Mouse (Mus musculus): ENCODE measurements around the gene Mex3a. TPM values are rescaled to one million over a fixed set of nuclear protein-coding genes. Genes with fewer than 3 reads are reported as not detected.

The Mex3a gene
- polyA plus RNA-seq, 1 experiment from 2014 or later, result 44.4 TPM

DNA sequence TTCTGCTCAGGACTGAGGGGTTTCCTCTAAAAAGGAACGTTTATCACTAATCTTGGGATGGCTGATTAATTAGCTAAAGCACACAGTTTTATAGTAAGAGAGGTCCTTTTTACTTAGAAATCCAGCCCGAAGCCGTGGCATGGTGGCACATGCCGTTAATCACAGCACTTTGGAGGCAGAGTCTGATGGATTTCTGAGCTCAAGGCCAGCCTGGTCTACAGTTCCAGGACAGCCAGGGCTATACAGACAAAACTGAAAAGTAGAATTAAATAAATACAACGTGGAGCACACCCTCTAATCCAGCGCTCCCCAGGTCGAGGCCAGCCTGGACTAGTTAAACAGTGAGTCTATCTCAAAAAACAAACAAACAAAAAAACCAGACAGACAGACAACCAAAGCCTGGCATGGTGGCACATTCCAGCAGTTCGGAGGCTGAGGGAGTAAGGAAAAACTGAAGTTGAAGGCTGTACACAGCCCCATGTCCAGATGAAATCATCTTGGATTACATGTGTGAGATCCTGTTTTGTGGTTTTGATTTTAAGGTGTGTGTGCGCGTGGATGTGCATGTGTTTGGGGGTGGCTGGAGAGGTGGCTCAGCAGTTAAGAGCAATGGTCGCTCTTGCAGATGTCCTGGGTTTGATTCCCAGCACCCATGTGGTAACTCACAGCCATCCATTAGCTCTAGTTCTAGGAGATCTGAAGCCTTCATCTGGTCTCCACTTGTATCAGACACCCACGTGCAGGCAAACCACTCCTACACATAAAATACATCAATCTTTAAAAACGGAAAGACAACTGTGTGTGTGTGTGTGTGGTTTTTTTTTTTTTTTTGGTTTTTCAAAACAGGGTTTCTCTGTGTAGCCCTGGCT lies 21.5 kb upstream of the Mex3a start:
- Histone ChIP-seq H3K9ac (ENCODE audit: low read length) (peak overlapping the region; percentile 52), H3K27ac (ENCODE audit: low read depth, low read length) (peak overlapping the region; percentile 90), H3K4me1 (replicated peaks; ENCODE audit: control insufficient read depth, insufficient read depth, low read length) (peaks cover 27% of the 10 kb centered on the region), H3K27me3 (ENCODE audit: control insufficient read depth, insufficient read depth, low read length) (no peaks in the 10 kb centered on the region), H3K36me3 (ENCODE audit: control insufficient read depth, insufficient read depth, low read length) (no peaks in the 10 kb centered on the region), H3K4me2 (ENCODE audit: low read depth, low read length, severe bottlenecking) (peak overlapping the region; percentile 53), H3K9me3 (ENCODE audit: control insufficient read depth, low read length) (no peaks in the 10 kb centered on the region), H3K4me3 (ENCODE audit: low read depth, low read length) (peak overlapping the region; percentile 28; the same call in 1 of the 2 replicates)
- ATAC-seq (replicated peaks; ENCODE audit: low FRiP score) (0 out of 2 replicates have a peak, but pooled peaks have one; percentile 6), DNase-seq (ENCODE audit: low spot score) (no peak)
- WGBS, result 56% methylated on average over 13 of the region's 13 CpGs

DNA sequence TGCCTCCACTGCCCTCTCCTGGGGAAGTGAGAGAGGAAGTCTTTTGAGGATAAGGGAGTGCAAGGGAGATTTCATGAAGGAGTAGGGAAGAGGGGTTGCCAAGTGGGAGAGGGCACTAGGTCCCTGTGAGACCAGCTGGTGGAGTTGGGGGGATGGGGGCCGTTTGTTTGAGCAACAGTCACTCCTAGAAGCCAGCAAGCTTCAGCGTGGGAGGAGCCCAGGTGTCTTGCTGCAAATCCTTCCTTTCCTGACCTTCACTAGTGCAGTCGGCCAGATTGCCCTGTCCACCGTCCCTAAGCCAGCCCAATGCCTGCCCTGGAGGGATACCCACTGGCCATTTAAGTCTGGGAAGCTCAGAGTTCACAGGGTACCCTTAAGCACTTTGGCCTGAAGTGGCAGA lies 20.6 kb upstream of the Mex3a start:
- no peak for DNase-seq (ENCODE audit: low spot score)
- no peak overlapping the region for H3K27ac ChIP-seq (ENCODE audit: low read depth, low read length)
- no peak overlapping the region for H3K4me3 ChIP-seq (ENCODE audit: low read depth, low read length)
- ATAC-seq (replicated peaks; ENCODE audit: low FRiP score), result no peak
- no peak overlapping the region for H3K9ac ChIP-seq (ENCODE audit: low read length)
- no peaks in the 10 kb centered on the region for H3K27me3 ChIP-seq (ENCODE audit: control insufficient read depth, insufficient read depth, low read length)
- H3K4me1 ChIP-seq (replicated peaks; ENCODE audit: control insufficient read depth, insufficient read depth, low read length), result peaks cover 27% of the 10 kb centered on the region
- no peak overlapping the region for H3K4me2 ChIP-seq (ENCODE audit: low read depth, low read length, severe bottlenecking)
- no peaks in the 10 kb centered on the region for H3K36me3 ChIP-seq (ENCODE audit: control insufficient read depth, insufficient read depth, low read length)
- H3K9me3 ChIP-seq (ENCODE audit: control insufficient read depth, low read length), result no peaks in the 10 kb centered on the region
- 58% methylated on average over 4 of the region's 4 CpGs for WGBS

DNA sequence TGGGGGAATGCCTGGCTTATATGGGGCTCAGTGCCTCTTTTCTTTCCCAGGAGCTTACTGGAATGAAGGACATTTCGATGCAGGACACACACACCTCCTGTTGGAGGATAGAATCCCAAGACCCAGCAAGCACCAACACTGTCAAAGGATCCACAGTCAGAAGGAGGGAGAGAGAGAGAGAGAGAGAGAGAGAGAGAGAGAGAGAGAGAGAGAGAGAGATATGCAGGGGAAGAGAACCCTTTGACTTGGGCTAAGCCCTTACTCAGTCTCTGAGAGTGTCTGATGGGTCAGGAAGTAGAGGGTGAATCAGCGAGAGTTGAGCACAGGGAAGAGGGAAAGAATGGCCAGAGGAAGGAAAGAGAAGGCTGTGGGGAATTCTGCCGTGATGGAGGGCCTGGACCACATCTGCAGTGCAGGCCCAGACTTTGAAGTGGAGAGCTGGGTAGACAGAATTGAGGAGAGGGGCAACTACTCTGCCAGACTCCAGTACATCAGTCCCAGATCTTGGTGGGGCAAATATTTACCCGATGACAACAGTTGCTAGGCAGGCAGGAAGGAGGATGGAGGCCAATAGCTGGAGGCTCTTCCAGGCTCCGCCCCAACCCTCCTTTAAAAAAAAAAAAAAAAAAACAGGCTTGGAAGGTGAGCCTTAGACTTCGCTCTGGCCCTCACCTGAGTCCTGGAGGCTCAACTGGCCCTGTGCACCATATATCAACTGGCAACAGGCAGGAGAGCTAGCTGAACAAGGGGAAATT lies 19.9 kb upstream of the Mex3a start:
- Histone ChIP-seq H3K4me1 (replicated peaks; ENCODE audit: control insufficient read depth, insufficient read depth, low read length) (peaks cover 27% of the 10 kb centered on the region), H3K27ac (ENCODE audit: low read depth, low read length) (no peak overlapping the region), H3K9ac (ENCODE audit: low read length) (peak overlapping the region; percentile 23; the same call in 1 of the 2 replicates), H3K36me3 (ENCODE audit: control insufficient read depth, insufficient read depth, low read length) (no peaks in the 10 kb centered on the region), H3K4me2 (ENCODE audit: low read depth, low read length, severe bottlenecking) (no peak overlapping the region), H3K4me3 (ENCODE audit: low read depth, low read length) (no peak overlapping the region), H3K27me3 (ENCODE audit: control insufficient read depth, insufficient read depth, low read length) (no peaks in the 10 kb centered on the region), H3K9me3 (ENCODE audit: control insufficient read depth, low read length) (no peaks in the 10 kb centered on the region)
- WGBS, result 43% methylated on average over 6 of the region's 6 CpGs
- DNase-seq (ENCODE audit: low spot score) (no peak), ATAC-seq (replicated peaks; ENCODE audit: low FRiP score) (no peak)

DNA sequence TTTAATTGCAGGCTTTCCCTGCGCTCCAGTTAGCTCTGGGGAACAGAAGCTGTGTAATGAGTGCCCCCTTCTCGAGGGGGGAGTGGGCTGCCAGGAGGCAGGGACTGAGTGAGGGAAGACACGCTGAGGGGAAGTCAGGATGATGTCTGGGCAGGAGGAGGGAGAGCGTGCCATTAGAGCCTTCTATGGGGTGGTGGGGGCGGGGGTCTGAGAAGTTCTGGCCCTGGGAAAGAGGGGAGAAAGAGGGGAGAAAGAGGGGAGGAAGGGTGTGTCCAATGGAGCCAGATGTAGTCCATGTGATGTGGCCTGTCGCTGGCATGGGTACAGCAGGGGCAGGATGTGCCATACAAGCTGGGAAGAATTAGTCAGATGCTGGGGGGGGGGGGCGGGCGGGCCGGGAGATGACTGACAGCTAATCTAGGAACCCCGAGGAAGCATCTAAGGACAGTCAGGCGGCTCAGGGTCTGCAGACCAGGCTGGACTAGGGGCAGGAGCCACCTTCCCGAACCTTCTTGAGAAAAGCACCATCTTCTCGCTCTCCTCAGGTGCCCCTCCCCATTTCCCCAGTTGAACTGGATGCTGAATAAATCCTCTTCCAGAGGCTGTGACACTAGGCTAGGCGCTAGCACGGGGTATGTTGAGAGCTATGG lies 19.2 kb upstream of the Mex3a start:
- no peaks in the 10 kb centered on the region for H3K36me3 ChIP-seq (ENCODE audit: control insufficient read depth, insufficient read depth, low read length)
- H3K9me3 ChIP-seq (ENCODE audit: control insufficient read depth, low read length), result no peaks in the 10 kb centered on the region
- WGBS, result 50% methylated on average over 12 of the region's 15 CpGs
- H3K4me3 ChIP-seq (ENCODE audit: low read depth, low read length), result no peak overlapping the region
- no peak for ATAC-seq (replicated peaks; ENCODE audit: low FRiP score)
- H3K27me3 ChIP-seq (ENCODE audit: control insufficient read depth, insufficient read depth, low read length), result no peaks in the 10 kb centered on the region
- peak overlapping the region; percentile 23; the same call in 1 of the 2 replicates for H3K9ac ChIP-seq (ENCODE audit: low read length)
- H3K4me2 ChIP-seq (ENCODE audit: low read depth, low read length, severe bottlenecking), result no peak overlapping the region
- no peak for DNase-seq (ENCODE audit: low spot score)
- no peak overlapping the region for H3K27ac ChIP-seq (ENCODE audit: low read depth, low read length)
- H3K4me1 ChIP-seq (replicated peaks; ENCODE audit: control insufficient read depth, insufficient read depth, low read length), result peaks cover 27% of the 10 kb centered on the region

DNA sequence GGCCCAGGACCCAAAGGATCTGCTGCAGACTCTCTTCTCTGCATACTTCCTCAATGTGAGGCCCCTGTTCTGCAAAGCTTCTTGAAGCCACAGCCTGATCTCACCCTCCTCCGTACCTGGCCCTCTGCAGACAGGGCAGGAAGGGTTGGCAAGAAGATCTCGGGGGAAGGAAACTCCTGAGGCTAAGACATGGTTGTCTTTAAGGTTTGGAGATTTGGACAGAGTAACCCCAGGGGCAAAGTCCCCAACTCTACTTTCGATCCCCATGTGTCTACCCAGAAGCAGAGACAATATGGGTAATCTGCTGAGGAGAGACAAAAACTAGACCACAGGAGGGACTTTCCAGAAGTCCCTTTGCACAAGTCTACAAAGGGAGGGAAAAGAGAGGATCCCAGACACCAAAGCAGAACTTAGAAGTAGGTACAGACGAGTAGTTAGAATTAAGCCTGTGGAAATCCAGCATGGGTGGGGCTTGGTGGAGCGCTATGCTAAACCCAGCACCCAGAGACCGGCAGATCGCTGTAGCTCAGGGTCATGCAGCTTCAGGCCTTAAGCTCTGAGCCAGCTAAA lies 18.6 kb upstream of the Mex3a start:
- no peaks in the 10 kb centered on the region for H3K27me3 ChIP-seq (ENCODE audit: control insufficient read depth, insufficient read depth, low read length)
- WGBS, result 82% methylated on average over 7 of the region's 7 CpGs
- H3K9me3 ChIP-seq (ENCODE audit: control insufficient read depth, low read length), result no peaks in the 10 kb centered on the region
- peaks cover 27% of the 10 kb centered on the region for H3K4me1 ChIP-seq (replicated peaks; ENCODE audit: control insufficient read depth, insufficient read depth, low read length)
- H3K27ac ChIP-seq (ENCODE audit: low read depth, low read length), result no peak overlapping the region
- no peak overlapping the region for H3K4me3 ChIP-seq (ENCODE audit: low read depth, low read length)
- H3K4me2 ChIP-seq (ENCODE audit: low read depth, low read length, severe bottlenecking), result no peak overlapping the region
- ATAC-seq (replicated peaks; ENCODE audit: low FRiP score), result no peak
- no peak overlapping the region for H3K9ac ChIP-seq (ENCODE audit: low read length)
- no peak for DNase-seq (ENCODE audit: low spot score)
- no peaks in the 10 kb centered on the region for H3K36me3 ChIP-seq (ENCODE audit: control insufficient read depth, insufficient read depth, low read length)

DNA sequence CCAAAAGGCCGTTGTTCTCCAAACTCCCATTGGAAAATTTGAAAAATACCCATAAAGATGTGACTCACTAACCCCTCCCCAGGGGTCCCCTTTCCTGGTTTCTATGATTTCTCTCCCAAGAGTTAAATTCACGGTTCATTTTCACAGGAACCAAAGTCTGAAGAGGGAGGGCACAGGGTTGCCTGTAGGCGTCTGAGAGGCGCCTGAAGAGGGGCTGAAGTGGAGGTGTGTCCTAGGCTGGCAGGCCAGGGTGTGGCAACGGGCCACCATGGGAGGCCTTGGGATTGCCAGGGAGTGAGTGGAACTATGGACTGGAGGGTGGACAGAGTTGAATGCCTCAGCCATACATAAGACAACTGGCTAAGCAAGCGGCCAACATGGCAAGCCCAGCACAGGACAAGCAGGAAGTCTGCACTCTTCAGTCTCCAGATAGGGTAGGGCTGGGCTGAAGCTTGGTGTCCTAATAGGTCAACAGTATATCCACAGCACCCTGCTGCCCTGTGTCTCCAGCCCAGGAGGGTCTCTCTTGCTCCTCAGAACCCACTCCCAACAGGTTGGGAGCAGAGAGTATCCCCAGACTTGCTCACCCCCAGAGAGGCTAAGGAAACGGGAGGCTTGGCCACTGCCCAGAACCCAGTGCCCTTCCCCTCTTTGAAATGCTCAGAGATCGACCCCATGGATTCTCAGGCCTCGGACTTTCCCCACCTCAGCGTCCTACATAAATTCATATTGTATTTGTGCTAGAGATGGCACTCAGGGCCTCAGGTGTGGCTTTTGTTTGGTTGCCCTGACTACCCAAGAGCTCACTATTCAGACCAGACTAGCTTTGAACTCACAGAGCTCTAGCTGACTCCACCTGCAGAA lies 17.7 kb upstream of the Mex3a start:
- Histone ChIP-seq H3K4me1 (replicated peaks; ENCODE audit: control insufficient read depth, insufficient read depth, low read length) (peaks cover 22% of the 10 kb centered on the region), H3K27ac (ENCODE audit: low read depth, low read length) (no peak overlapping the region), H3K4me3 (ENCODE audit: low read depth, low read length) (no peak overlapping the region), H3K36me3 (ENCODE audit: control insufficient read depth, insufficient read depth, low read length) (no peaks in the 10 kb centered on the region), H3K27me3 (ENCODE audit: control insufficient read depth, insufficient read depth, low read length) (no peaks in the 10 kb centered on the region), H3K9ac (ENCODE audit: low read length) (no peak overlapping the region), H3K4me2 (ENCODE audit: low read depth, low read length, severe bottlenecking) (no peak overlapping the region), H3K9me3 (ENCODE audit: control insufficient read depth, low read length) (no peaks in the 10 kb centered on the region)
- 84% methylated on average over 10 of the region's 10 CpGs for WGBS
- no peak for ATAC-seq (replicated peaks; ENCODE audit: low FRiP score)
- DNase-seq (ENCODE audit: low spot score), result no peak

DNA sequence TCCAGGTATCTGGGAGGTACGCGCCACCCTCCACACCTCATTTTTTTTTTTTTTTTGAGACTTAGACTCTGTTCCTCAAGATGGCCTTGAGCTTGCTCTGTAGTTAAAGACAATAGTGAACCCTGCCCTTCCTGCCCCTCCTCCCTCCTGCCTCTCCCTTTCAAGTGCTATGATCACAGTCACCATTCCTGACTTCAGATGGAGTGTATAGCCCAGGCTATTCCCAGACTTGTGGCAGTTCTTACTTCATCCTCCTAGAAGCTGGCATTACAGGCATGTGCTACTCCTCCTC lies 17.2 kb upstream of the Mex3a start:
- Histone ChIP-seq H3K4me1 (replicated peaks; ENCODE audit: control insufficient read depth, insufficient read depth, low read length) (peaks cover 21% of the 10 kb centered on the region), H3K27me3 (ENCODE audit: control insufficient read depth, insufficient read depth, low read length) (no peaks in the 10 kb centered on the region), H3K4me2 (ENCODE audit: low read depth, low read length, severe bottlenecking) (no peak overlapping the region), H3K27ac (ENCODE audit: low read depth, low read length) (no peak overlapping the region), H3K4me3 (ENCODE audit: low read depth, low read length) (no peak overlapping the region), H3K9ac (ENCODE audit: low read length) (no peak overlapping the region), H3K9me3 (ENCODE audit: control insufficient read depth, low read length) (no peaks in the 10 kb centered on the region), H3K36me3 (ENCODE audit: control insufficient read depth, insufficient read depth, low read length) (no peaks in the 10 kb centered on the region)
- WGBS, result 97% methylated on average over 2 of the region's 2 CpGs
- no peak for DNase-seq (ENCODE audit: low spot score)
- no peak for ATAC-seq (replicated peaks; ENCODE audit: low FRiP score)

DNA sequence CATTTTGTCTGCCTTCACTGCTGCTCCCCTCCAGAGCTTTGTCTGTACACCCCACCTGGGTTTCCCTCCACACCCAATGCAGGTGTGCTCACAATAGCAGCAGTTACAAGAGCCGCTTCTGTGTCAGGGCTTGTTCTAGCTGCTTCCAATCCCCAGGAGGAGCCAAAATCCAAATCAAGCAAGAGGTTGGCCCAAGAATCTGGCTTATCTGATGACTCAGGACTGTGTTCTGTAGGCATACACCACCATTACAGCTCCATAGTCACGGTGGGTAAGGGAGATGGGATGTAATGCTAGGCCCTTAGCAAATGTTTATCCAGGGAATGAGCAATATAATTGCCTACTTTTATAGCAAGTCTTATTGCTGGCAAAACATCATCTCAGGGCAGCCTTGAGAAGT lies 15.8 kb upstream of the Mex3a start:
- DNase-seq (ENCODE audit: low spot score), result no peak
- Histone ChIP-seq H3K36me3 (ENCODE audit: control insufficient read depth, insufficient read depth, low read length) (no peaks in the 10 kb centered on the region), H3K27me3 (ENCODE audit: control insufficient read depth, insufficient read depth, low read length) (no peaks in the 10 kb centered on the region), H3K27ac (ENCODE audit: low read depth, low read length) (no peak overlapping the region), H3K9ac (ENCODE audit: low read length) (no peak overlapping the region), H3K9me3 (ENCODE audit: control insufficient read depth, low read length) (no peaks in the 10 kb centered on the region), H3K4me3 (ENCODE audit: low read depth, low read length) (no peak overlapping the region), H3K4me2 (ENCODE audit: low read depth, low read length, severe bottlenecking) (no peak overlapping the region), H3K4me1 (replicated peaks; ENCODE audit: control insufficient read depth, insufficient read depth, low read length) (peaks cover 15% of the 10 kb centered on the region)
- no peak for ATAC-seq (replicated peaks; ENCODE audit: low FRiP score)
- 84% methylated on average over 2 of the region's 2 CpGs for WGBS

Data from forebrain, embryonic 11.5 days (tissue).